Mouse (Mus musculus) adrenal gland, postnatal 14 days (tissue): Measurements from ENCODE around the gene Ttk. TPM values are rescaled to one million over a fixed set of nuclear protein-coding genes. Genes with fewer than 3 reads are reported as not detected.

Experiments
- DNase-seq: peaks from one replicate; pipeline ENCODE4 v3.0.0; 2021; ENCODE audit warnings: mixed read lengths
- total RNA-seq: library from RNA; stranded (reverse); gene quantifications from 2 replicates; pipeline ENCODE4 v1.2.3, GENCODE M21; 2021

The Ttk gene
- total RNA-seq, 1 experiment from 2014 or later: 10.6 TPM

GRCm38 (mm10) chr9:83893767-83894330, 59.4 kb downstream of the Ttk start:
- DNase-seq: peak; percentile 22

- no peak for DNase-seq
Measured at GRCm38 (mm10) chr9:83902086-83902485, 67.6 kb downstream of the Ttk start.

GRCm38 (mm10) chr9:83905820-83906219, 71.3 kb downstream of the Ttk start:
- DNase-seq: no peak

GRCm38 (mm10) chr9:83907017-83907416, 72.5 kb downstream of the Ttk start:
- DNase-seq: no peak

GRCm38 (mm10) chr9:83909836-83910235, 75.3 kb downstream of the Ttk start:
- no peak for DNase-seq

GRCm38 (mm10) chr9:83910926-83911325, 76.4 kb downstream of the Ttk start:
- no peak for DNase-seq

Other genes with a start within 250 kb of the Ttk start
- 1.4 and 1.7 TPM in 2 replicates for gene Elovl4, start 28.4 kb upstream of the Ttk start, total RNA-seq
- gene Bckdhb, start 90.5 kb downstream of the Ttk start, total RNA-seq: 193 and 200 TPM in 2 replicates